Mouse (Mus musculus) liver, adult 2 months (tissue): ENCODE measurements around the gene Arrdc5. TPM values are rescaled to one million over a fixed set of nuclear protein-coding genes. Genes with fewer than 3 reads are reported as not detected.

Experiments used
- DNase-seq: peaks from one replicate; pipeline ENCODE4 v3.0.0-alpha.2; 2011; ENCODE audit warnings: low read depth, low spot score; ENCODE audit errors: extremely low read depth
- H3K27ac ChIP-seq: fragments of 200-500 bp; replicated peaks from 2 replicates; pipeline ENCODE4 v1.5.1; 2012; ENCODE audit warnings: low read depth, mild to moderate bottlenecking, control low read depth, inconsistent platforms, low read length; ENCODE audit not compliant: insufficient read depth
- H3K27me3 ChIP-seq: fragments of 200-500 bp; 2 replicates; pipeline ENCODE4 v1.6.1; 2012; ENCODE audit warnings: mild to moderate bottlenecking, moderate library complexity, low read length, inconsistent platforms; ENCODE audit not compliant: control insufficient read depth, insufficient read depth
- H3K36me3 ChIP-seq: fragments of 200-500 bp; 2 replicates; pipeline ENCODE4 v1.6.1; 2012; ENCODE audit warnings: low read length, inconsistent platforms; ENCODE audit not compliant: control insufficient read depth, insufficient read depth
- H3K4me1 ChIP-seq: fragments of 200-500 bp; 2 replicates; pipeline ENCODE4 v1.6.1; 2011; ENCODE audit warnings: low read length; ENCODE audit not compliant: control insufficient read depth, insufficient read depth
- H3K4me3 ChIP-seq: fragments of 200-500 bp; 2 replicates; pipeline ENCODE4 v1.5.1; 2011; ENCODE audit warnings: low read depth, mild to moderate bottlenecking, control low read depth, low read length, moderate library complexity; ENCODE audit not compliant: insufficient read depth
- H3K79me2 ChIP-seq: fragments of 200-500 bp; 2 replicates; pipeline ENCODE4 v1.6.1; 2012; ENCODE audit warnings: inconsistent platforms, mild to moderate bottlenecking, low read length, moderate library complexity; ENCODE audit not compliant: control insufficient read depth, insufficient read depth
- H3K9ac ChIP-seq: fragments of 200-500 bp; 2 replicates; pipeline ENCODE4 v1.6.1; 2012; ENCODE audit warnings: low read depth, mild to moderate bottlenecking, control low read depth, inconsistent platforms, low read length
- CTCF ChIP-seq: fragments of 200-500 bp; IDR thresholded peaks from 2 replicates; pipeline ENCODE4 v1.5.1; 2011; ENCODE audit warnings: low read depth, low read length, control low read depth
- POLR2A ChIP-seq: fragments of 200-500 bp; IDR thresholded peaks from 2 replicates; pipeline ENCODE4 v1.6.1; 2011; ENCODE audit warnings: low read length, control low read depth; ENCODE audit not compliant: insufficient read depth; ENCODE audit errors: extremely low read depth
- WGBS: fragments of 180-500 bp; shearing (Covaris S2); methylation state at CpG from one replicate; pipeline ENCODE4 v1.1.7; 2018; 5-methylcytosine and 5-hydroxymethylcytosine counted together
- polyA plus RNA-seq: library from polyadenylated mRNA; depleted of rRNA; stranded (reverse); fragments of >200 nt; gene quantifications from 2 replicates; pipeline ENCODE4 v1.2.3, GENCODE M21; 2012
- total RNA-seq: library from RNA; depleted of rRNA; stranded (reverse); fragments of >200 nt; gene quantifications from 2 replicates; pipeline ENCODE4 v1.2.3, GENCODE M21; 2014

Arrdc5 gene
- total and polyA plus RNA-seq, 2 experiments = not detected

- no peak for TF ChIP-seq CTCF
- no peak for TF ChIP-seq POLR2A
Measured at GRCm38 (mm10) chr17:56257181-56257894, 42.7 kb downstream of the Arrdc5 start.

GRCm38 (mm10) chr17:56256239-56256881 lies 43.7 kb downstream of the Arrdc5 start, which contains the start of gene Fem1a:
TSS of gene Fem1a (plus strand) at chr17:56256810.
- peaks cover 32% of the 10 kb centered on the region for H3K79me2 ChIP-seq
- TF ChIP-seq CTCF = no peak
- TF ChIP-seq POLR2A = 0 out of 2 replicates have a peak, but pooled peaks have one; percentile 41
- DNase-seq = peak; percentile 98
- peak within 1 kb of the TSS; percentile 87 for H3K9ac ChIP-seq
- H3K36me3 ChIP-seq = peaks cover 17% of the 10 kb centered on the region
- H3K4me1 ChIP-seq = peaks cover 28% of the 10 kb centered on the region
- WGBS = 0% methylated on average over 28 of the region's 28 CpGs
- H3K27ac ChIP-seq = peak within 1 kb of the TSS; percentile 92
- no peaks in the 10 kb centered on the region for H3K27me3 ChIP-seq
- H3K4me3 ChIP-seq = peak within 1 kb of the TSS; percentile 94

More at GRCm38 (mm10) chr17:56257181-56257894, 42.7 kb downstream of the Arrdc5 start:
- H3K4me1 ChIP-seq = peaks cover 29% of the 10 kb centered on the region
- peak overlapping the region; percentile 72 for H3K27ac ChIP-seq
- 6% methylated on average over 58 of the region's 58 CpGs for WGBS
- peak overlapping the region; percentile 87 for H3K9ac ChIP-seq
- no peaks in the 10 kb centered on the region for H3K27me3 ChIP-seq
- H3K36me3 ChIP-seq = peaks cover 17% of the 10 kb centered on the region
- peak overlapping the region; percentile 94 for H3K4me3 ChIP-seq
- no peak for DNase-seq
- peaks cover 32% of the 10 kb centered on the region for H3K79me2 ChIP-seq

GRCm38 (mm10) chr17:56255863-56256238 lies 44.2 kb downstream of the Arrdc5 start:
- Histone ChIP-seq H3K79me2 (peaks cover 32% of the 10 kb centered on the region), H3K4me3 (peak overlapping the region; percentile 51), H3K36me3 (peaks cover 14% of the 10 kb centered on the region), H3K9ac (peak overlapping the region; percentile 69), H3K4me1 (peaks cover 24% of the 10 kb centered on the region), H3K27ac (peak overlapping the region; percentile 92), H3K27me3 (no peaks in the 10 kb centered on the region)
- WGBS = under 1% methylated on average over 32 of the region's 32 CpGs
- DNase-seq = peak; percentile 97
- TF ChIP-seq CTCF (peak; percentile 92), POLR2A (peak; percentile 57; the same call in 1 of the 2 replicates)

- Histone ChIP-seq H3K4me3 (no peak overlapping the region), H3K36me3 (peaks cover 13% of the 10 kb centered on the region), H3K4me1 (peaks cover 23% of the 10 kb centered on the region), H3K79me2 (peaks cover 32% of the 10 kb centered on the region), H3K27me3 (no peaks in the 10 kb centered on the region), H3K9ac (no peak overlapping the region), H3K27ac (no peak overlapping the region)
- TF ChIP-seq CTCF (0 out of 2 replicates have a peak, but pooled peaks have one; percentile 19), POLR2A (no peak)
- WGBS = 25% methylated on average over 9 of the region's 9 CpGs
- no peak for DNase-seq
Measured at GRCm38 (mm10) chr17:56255429-56255828, 44.7 kb downstream of the Arrdc5 start.

- WGBS = 95% methylated on average over 4 of the region's 4 CpGs
- H3K36me3 ChIP-seq = peaks cover 5% of the 10 kb centered on the region
- no peak for TF ChIP-seq POLR2A
- no peak for TF ChIP-seq CTCF
- no peak overlapping the region for H3K9ac ChIP-seq
- H3K4me1 ChIP-seq = peaks cover 16% of the 10 kb centered on the region
- H3K27ac ChIP-seq = no peak overlapping the region
- H3K27me3 ChIP-seq = no peaks in the 10 kb centered on the region
- DNase-seq = no peak
- peaks cover 26% of the 10 kb centered on the region for H3K79me2 ChIP-seq
- H3K4me3 ChIP-seq = no peak overlapping the region
Measured at GRCm38 (mm10) chr17:56254695-56255094, 45.4 kb downstream of the Arrdc5 start.
